ENCODE assay signal across 9 mouse cellular contexts in the genomic region with DNA sequence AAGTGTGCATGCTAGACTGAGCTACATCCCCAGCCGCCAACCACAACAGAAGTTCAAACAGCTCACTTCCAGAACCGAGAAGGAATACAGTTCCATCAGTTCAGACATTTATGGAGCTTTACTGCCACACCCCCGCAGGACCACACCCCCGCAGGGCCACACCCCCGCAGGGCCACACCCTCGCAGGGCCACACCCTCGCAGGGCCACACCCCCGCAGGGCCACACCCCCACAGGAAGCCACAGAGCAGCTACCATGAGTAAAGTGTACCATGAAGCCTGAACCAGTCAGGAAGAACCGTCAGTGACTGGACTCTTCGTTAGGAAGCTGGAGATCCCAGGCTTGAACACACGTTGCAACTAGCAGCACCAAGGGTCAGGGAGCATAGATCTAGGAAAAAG. TPM values are rescaled to one million over a fixed set of nuclear protein-coding genes. Genes with fewer than 3 reads are reported as not detected.
A peak's percentile ranks its signal among the peaks of the same experiment; 100 is the strongest.
DNase-seq lines count a peak whose midpoint lies in the region; ATAC-seq lines count a peak whose summit lies in the region.
"Had no signal": no experiment of that assay in that cellular context is flagged by ENCODE, and none has a peak within 500 bp of the region (broad histone marks: within the 10 kb centered on the region; RNA-seq: fewer than 3 reads in every experiment).

No protein-coding gene starts in this region.

- intact Hi-C loops in left cerebral cortex, postnatal 10 days (cut with DNase I): no loop called here

- ATAC-seq in erythroid progenitor cell, adult 5-6 weeks (replicated peaks; ENCODE audit: low FRiP score, poor library complexity, severe bottlenecking): 0 out of 2 replicates have a peak, but pooled peaks have one; percentile 36
- ATAC-seq: hindbrain, embryonic 16.5 days had no signal

- DNase-seq in adrenal gland, postnatal 25 days: peak; percentile 49
- DNase-seq in adrenal gland, adult 18-20 months (ENCODE audit: low spot score in 2 of 2): no peak
- DNase-seq in ES-CJ7 (ENCODE audit: low read depth, low spot score) (peak; percentile 48), MN1 (ENCODE audit: low spot score) (no peak)
- DNase-seq in spleen, postnatal 36 days (ENCODE audit: low spot score in 2 of 2): peak; percentile 48 to 51
- no peak for DNase-seq in right cerebral cortex, postnatal 4 days
- no peak for DNase-seq in left cerebral cortex, postnatal 10 days (ENCODE audit: extremely low spot score in 1 of 2, low spot score in 2 of 2)

RNA-seq across cellular contexts. Expression of a gene that starts 3.8 kb away (rescaled TPM):
- 11.0 and 12.8 TPM in 2 replicates for total RNA-seq in adrenal gland, postnatal 25 days (2021)
- 1 to 10 TPM; 6.5 to 8.2 TPM for total RNA-seq in adrenal gland, adult 18-20 months (2021)
- total RNA-seq in erythroid progenitor cell, adult 5-6 weeks (2015; ENCODE audit: low replicate concordance): not detected in 2 replicates
- 1.2 TPM in 1 of 2 replicates, not detected in the other for total RNA-seq in erythroid progenitor cell, adult 5-6 weeks (2017; ENCODE audit: low replicate concordance)
- total RNA-seq in left cerebral cortex, postnatal 10 days (2021): 10 to 100 TPM; 27.9 to 29.1 TPM

RNA-seq across cellular contexts. Expression of a gene that starts 11.4 kb away (rescaled TPM):
- total RNA-seq in adrenal gland, postnatal 25 days (2021): 25.0 and 26.8 TPM in 2 replicates
- 10 to 100 TPM; 24.5 to 25.2 TPM for total RNA-seq in adrenal gland, adult 18-20 months (2021)
- 1.7 and 3.6 TPM in 2 replicates for total RNA-seq in erythroid progenitor cell, adult 5-6 weeks (2015; ENCODE audit: low replicate concordance)
- total RNA-seq in erythroid progenitor cell, adult 5-6 weeks (2017; ENCODE audit: low replicate concordance): 2.2 and 10.7 TPM in 2 replicates
- 10 to 100 TPM; 26.1 to 29.0 TPM for total RNA-seq in left cerebral cortex, postnatal 10 days (2021)

Comparison
In these comparisons a context has a peak if more than half of its experiments do, and no peak if none do; other contexts are left out.
1. DNase-seq: peak in adrenal gland, postnatal 25 days (single experiment), ES-CJ7 (single experiment) and spleen, postnatal 36 days (2 of 2); none in adrenal gland, adult 18-20 months (0 of 2), MN1 (single experiment), right cerebral cortex, postnatal 4 days (single experiment) and left cerebral cortex, postnatal 10 days (0 of 2).